Mouse (Mus musculus): ENCODE results near the gene Gm5269. TPM values are rescaled to one million over a fixed set of nuclear protein-coding genes. Genes with fewer than 3 reads are reported as not detected.
A peak's percentile ranks its signal among the peaks of the same experiment; 100 is the strongest.

Gm5269 gene
- total and polyA plus RNA-seq, 2 experiments, result not detected

- Histone ChIP-seq H3K36me3 (ENCODE audit: control insufficient read depth, insufficient read depth, low read length) (no peaks in the 10 kb centered on the region), H3K9ac (ENCODE audit: low read depth, low read length) (no peak overlapping the region), H3K4me3 (ENCODE audit: insufficient read depth, low read depth, low read length) (no peak overlapping the region), H3K27me3 (ENCODE audit: control insufficient read depth, insufficient read depth, low read length) (no peaks in the 10 kb centered on the region), H3K4me1 (ENCODE audit: control insufficient read depth, insufficient read depth, low read length) (peaks cover 9% of the 10 kb centered on the region; the same call in 1 of the 2 replicates), H3K79me2 (ENCODE audit: control insufficient read depth, insufficient read depth, low read length) (no peaks in the 10 kb centered on the region), H3K27ac (replicated peaks; ENCODE audit: insufficient read depth, low read depth, low read length) (peak overlapping the region; percentile 63; the same call in 1 of the 2 replicates)
- TF ChIP-seq CTCF (IDR thresholded peaks at IDR 0.05; ENCODE audit: low read depth, low read length) (no peak), POLR2A (IDR thresholded peaks at IDR 0.05; ENCODE audit: extremely low read depth, insufficient read depth, low read length) (no peak)
- DNase-seq (ENCODE audit: extremely low read depth, low read depth, low spot score), result no peak
- 81% methylated on average over 1 of the region's 1 CpGs for WGBS
Measured at GRCm38 (mm10) chr1:45868050-45868449, 22.0 kb downstream of the Gm5269 start.

- Histone ChIP-seq H3K36me3 (ENCODE audit: control insufficient read depth, insufficient read depth, low read length) (no peaks in the 10 kb centered on the region), H3K4me3 (ENCODE audit: insufficient read depth, low read depth, low read length) (no peak overlapping the region), H3K79me2 (ENCODE audit: control insufficient read depth, insufficient read depth, low read length) (no peaks in the 10 kb centered on the region), H3K9ac (ENCODE audit: low read depth, low read length) (no peak overlapping the region), H3K4me1 (ENCODE audit: control insufficient read depth, insufficient read depth, low read length) (peaks cover 6% of the 10 kb centered on the region; the same call in 1 of the 2 replicates), H3K27me3 (ENCODE audit: control insufficient read depth, insufficient read depth, low read length) (no peaks in the 10 kb centered on the region), H3K27ac (replicated peaks; ENCODE audit: insufficient read depth, low read depth, low read length) (peak overlapping the region; percentile 69)
- WGBS, result 76% methylated on average over 3 of the region's 3 CpGs
- no peak for DNase-seq (ENCODE audit: extremely low read depth, low read depth, low spot score)
- no peak for TF ChIP-seq CTCF (IDR thresholded peaks at IDR 0.05; ENCODE audit: low read depth, low read length)
- TF ChIP-seq POLR2A (IDR thresholded peaks at IDR 0.05; ENCODE audit: extremely low read depth, insufficient read depth, low read length), result no peak
Measured at GRCm38 (mm10) chr1:45866288-45867018, 23.6 kb downstream of the Gm5269 start.

GRCm38 (mm10) chr1:45865727-45866126 lies 24.3 kb downstream of the Gm5269 start:
- Histone ChIP-seq H3K9ac (ENCODE audit: low read depth, low read length) (no peak overlapping the region), H3K4me3 (ENCODE audit: insufficient read depth, low read depth, low read length) (no peak overlapping the region), H3K79me2 (ENCODE audit: control insufficient read depth, insufficient read depth, low read length) (no peaks in the 10 kb centered on the region), H3K27ac (replicated peaks; ENCODE audit: insufficient read depth, low read depth, low read length) (peak overlapping the region; percentile 69), H3K4me1 (ENCODE audit: control insufficient read depth, insufficient read depth, low read length) (peaks cover 10% of the 10 kb centered on the region), H3K27me3 (ENCODE audit: control insufficient read depth, insufficient read depth, low read length) (no peaks in the 10 kb centered on the region), H3K36me3 (ENCODE audit: control insufficient read depth, insufficient read depth, low read length) (no peaks in the 10 kb centered on the region)
- WGBS, result 63% methylated on average over 5 of the region's 5 CpGs
- no peak for DNase-seq (ENCODE audit: extremely low read depth, low read depth, low spot score)
- no peak for TF ChIP-seq CTCF (IDR thresholded peaks at IDR 0.05; ENCODE audit: low read depth, low read length)
- TF ChIP-seq POLR2A (IDR thresholded peaks at IDR 0.05; ENCODE audit: extremely low read depth, insufficient read depth, low read length), result no peak

- Histone ChIP-seq H3K36me3 (ENCODE audit: control insufficient read depth, insufficient read depth, low read length) (no peaks in the 10 kb centered on the region), H3K9ac (ENCODE audit: low read depth, low read length) (peak overlapping the region; percentile 3; the same call in 1 of the 2 replicates), H3K79me2 (ENCODE audit: control insufficient read depth, insufficient read depth, low read length) (no peaks in the 10 kb centered on the region), H3K4me3 (ENCODE audit: insufficient read depth, low read depth, low read length) (no peak overlapping the region), H3K27me3 (ENCODE audit: control insufficient read depth, insufficient read depth, low read length) (no peaks in the 10 kb centered on the region), H3K4me1 (ENCODE audit: control insufficient read depth, insufficient read depth, low read length) (peaks cover 10% of the 10 kb centered on the region), H3K27ac (replicated peaks; ENCODE audit: insufficient read depth, low read depth, low read length) (peak overlapping the region; percentile 49; the same call in 1 of the 2 replicates)
- DNase-seq (ENCODE audit: extremely low read depth, low read depth, low spot score), result peak; percentile 68
- no peak for TF ChIP-seq POLR2A (IDR thresholded peaks at IDR 0.05; ENCODE audit: extremely low read depth, insufficient read depth, low read length)
- TF ChIP-seq CTCF (IDR thresholded peaks at IDR 0.05; ENCODE audit: low read depth, low read length), result no peak
- WGBS, result 57% methylated on average over 1 of the region's 1 CpGs
Measured at GRCm38 (mm10) chr1:45865316-45865715, 24.8 kb downstream of the Gm5269 start.

GRCm38 (mm10) chr1:45864564-45865014 lies 25.5 kb downstream of the Gm5269 start:
- TF ChIP-seq CTCF (IDR thresholded peaks at IDR 0.05; ENCODE audit: low read depth, low read length), result no peak
- no peak for TF ChIP-seq POLR2A (IDR thresholded peaks at IDR 0.05; ENCODE audit: extremely low read depth, insufficient read depth, low read length)
- WGBS, result 74% methylated on average over 4 of the region's 4 CpGs

GRCm38 (mm10) chr1:45863641-45864040 lies 26.4 kb downstream of the Gm5269 start:
- TF ChIP-seq POLR2A (IDR thresholded peaks at IDR 0.05; ENCODE audit: extremely low read depth, insufficient read depth, low read length) (no peak), CTCF (IDR thresholded peaks at IDR 0.05; ENCODE audit: low read depth, low read length) (no peak)
- 94% methylated on average over 3 of the region's 3 CpGs for WGBS
- no peak overlapping the region for H3K4me3 ChIP-seq (ENCODE audit: insufficient read depth, low read depth, low read length)
- no peak for DNase-seq (ENCODE audit: extremely low read depth, low read depth, low spot score)
- no peaks in the 10 kb centered on the region for H3K36me3 ChIP-seq (ENCODE audit: control insufficient read depth, insufficient read depth, low read length)
- no peaks in the 10 kb centered on the region for H3K79me2 ChIP-seq (ENCODE audit: control insufficient read depth, insufficient read depth, low read length)
- H3K9ac ChIP-seq (ENCODE audit: low read depth, low read length), result no peak overlapping the region
- no peaks in the 10 kb centered on the region for H3K27me3 ChIP-seq (ENCODE audit: control insufficient read depth, insufficient read depth, low read length)
- H3K4me1 ChIP-seq (ENCODE audit: control insufficient read depth, insufficient read depth, low read length), result peaks cover 18% of the 10 kb centered on the region
- H3K27ac ChIP-seq (replicated peaks; ENCODE audit: insufficient read depth, low read depth, low read length), result no peak overlapping the region

More at GRCm38 (mm10) chr1:45864564-45865014, 25.5 kb downstream of the Gm5269 start:
- DNase-seq (ENCODE audit: extremely low read depth, low read depth, low spot score), result peak; percentile 61
- H3K36me3 ChIP-seq (ENCODE audit: control insufficient read depth, insufficient read depth, low read length), result no peaks in the 10 kb centered on the region
- H3K4me1 ChIP-seq (ENCODE audit: control insufficient read depth, insufficient read depth, low read length), result peaks cover 17% of the 10 kb centered on the region
- no peaks in the 10 kb centered on the region for H3K79me2 ChIP-seq (ENCODE audit: control insufficient read depth, insufficient read depth, low read length)
- H3K27ac ChIP-seq (replicated peaks; ENCODE audit: insufficient read depth, low read depth, low read length), result peak overlapping the region; percentile 38
- no peak overlapping the region for H3K4me3 ChIP-seq (ENCODE audit: insufficient read depth, low read depth, low read length)
- no peaks in the 10 kb centered on the region for H3K27me3 ChIP-seq (ENCODE audit: control insufficient read depth, insufficient read depth, low read length)
- no peak overlapping the region for H3K9ac ChIP-seq (ENCODE audit: low read depth, low read length)

Data from liver, adult 2 months (tissue).